Mouse (Mus musculus) embryonic facial prominence, embryonic 13.5 days (tissue): ENCODE measurements around the gene Aco2. TPM values are rescaled to one million over a fixed set of nuclear protein-coding genes. Genes with fewer than 3 reads are reported as not detected.

Experiments used
- ATAC-seq: fragments of 200-750 bp; cut with Nextera tagmentation; 2 replicates; pipeline ENCODE4 v1.8.0; 2017; ENCODE audit warnings: low read depth; ENCODE audit not compliant: insufficient number of reproducible peaks, insufficient read depth, low FRiP score, low TSS enrichment
- H3K27ac ChIP-seq: fragments of 300-500 bp; sonication (generic); 2 replicates; pipeline ENCODE4 v1.5.1; 2015; ENCODE audit warnings: moderate library complexity, mild to moderate bottlenecking, inconsistent platforms
- H3K27me3 ChIP-seq: fragments of 300-500 bp; sonication (generic); 2 replicates; pipeline ENCODE4 v1.6.1; 2015; ENCODE audit warnings: mild to moderate bottlenecking, inconsistent platforms
- H3K36me3 ChIP-seq: fragments of 300-500 bp; sonication (generic); 2 replicates; pipeline ENCODE4 v1.6.1; 2015; ENCODE audit warnings: mild to moderate bottlenecking, inconsistent platforms
- H3K4me1 ChIP-seq: fragments of 300-500 bp; sonication (generic); 2 replicates; pipeline ENCODE4 v1.6.1; 2015; ENCODE audit warnings: inconsistent platforms
- H3K4me2 ChIP-seq: fragments of 300-500 bp; sonication (generic); 2 replicates; pipeline ENCODE4 v1.6.1; 2015; ENCODE audit warnings: moderate library complexity, mild to moderate bottlenecking, inconsistent platforms
- H3K4me3 ChIP-seq: fragments of 300-500 bp; sonication (generic); 2 replicates; pipeline ENCODE4 v1.5.1; 2015; ENCODE audit warnings: mild to moderate bottlenecking, inconsistent platforms
- H3K9ac ChIP-seq: fragments of 300-500 bp; sonication (generic); 2 replicates; pipeline ENCODE4 v1.6.1; 2015; ENCODE audit warnings: mild to moderate bottlenecking, inconsistent platforms
- H3K9me3 ChIP-seq: fragments of 300-500 bp; sonication (generic); 2 replicates; pipeline ENCODE4 v1.6.1; 2016; ENCODE audit warnings: inconsistent platforms
- WGBS: fragments of 180-500 bp; shearing (Covaris S2); methylation state at CpG from one replicate; pipeline ENCODE4 v1.1.7; 2015; ENCODE audit warnings: mixed read lengths; 5-methylcytosine and 5-hydroxymethylcytosine counted together
- polyA plus RNA-seq: library from polyadenylated mRNA; unstranded; fragments of >200 nt; fragmentation: Nextera tagmentation; extraction: Ambion mirVana; gene quantifications from 2 replicates; pipeline ENCODE4 v1.2.1, GENCODE M21; 2015

The Aco2 gene
- polyA plus RNA-seq, 1 experiment from 2014 or later: 151 TPM

- peaks cover 95% of the 10 kb centered on the region for H3K36me3 ChIP-seq
- H3K4me2 ChIP-seq: no peak overlapping the region
- ATAC-seq: no peak
- H3K27ac ChIP-seq: no peak overlapping the region
- no peaks in the 10 kb centered on the region for H3K4me1 ChIP-seq
- H3K9me3 ChIP-seq: no peaks in the 10 kb centered on the region
- 76% methylated on average over 2 of the region's 2 CpGs for WGBS
- H3K4me3 ChIP-seq: no peak overlapping the region
- no peaks in the 10 kb centered on the region for H3K27me3 ChIP-seq
- H3K9ac ChIP-seq: no peak overlapping the region
Measured at GRCm38 (mm10) chr15:81912498-81912897, 40.4 kb downstream of the Aco2 start.

GRCm38 (mm10) chr15:81914668-81915067, 42.6 kb downstream of the Aco2 start:
- WGBS: 80% methylated on average over 5 of the region's 5 CpGs
- H3K4me2 ChIP-seq: no peak overlapping the region

GRCm38 (mm10) chr15:81915663-81916062, 43.6 kb downstream of the Aco2 start:
- H3K36me3 ChIP-seq: peaks cover 86% of the 10 kb centered on the region
- no peak for ATAC-seq
- H3K4me3 ChIP-seq: no peak overlapping the region
- H3K27ac ChIP-seq: no peak overlapping the region
- 0 out of 2 replicates have a peak overlapping the region, but pooled peaks have one; percentile 11 for H3K9ac ChIP-seq
- H3K4me2 ChIP-seq: no peak overlapping the region
- no peaks in the 10 kb centered on the region for H3K27me3 ChIP-seq
- H3K4me1 ChIP-seq: no peaks in the 10 kb centered on the region
- 82% methylated on average over 5 of the region's 5 CpGs for WGBS
- no peaks in the 10 kb centered on the region for H3K9me3 ChIP-seq

More at GRCm38 (mm10) chr15:81914668-81915067, 42.6 kb downstream of the Aco2 start:
- ATAC-seq: no peak
- no peak overlapping the region for H3K9ac ChIP-seq
- no peaks in the 10 kb centered on the region for H3K9me3 ChIP-seq
- H3K4me3 ChIP-seq: no peak overlapping the region
- no peaks in the 10 kb centered on the region for H3K27me3 ChIP-seq
- H3K4me1 ChIP-seq: no peaks in the 10 kb centered on the region
- H3K27ac ChIP-seq: no peak overlapping the region
- H3K36me3 ChIP-seq: peaks cover 89% of the 10 kb centered on the region

- WGBS: 88% methylated on average over 12 of the region's 12 CpGs
- no peak overlapping the region for H3K27ac ChIP-seq
- H3K36me3 ChIP-seq: peaks cover 72% of the 10 kb centered on the region
- H3K4me3 ChIP-seq: no peak overlapping the region
- no peak overlapping the region for H3K9ac ChIP-seq
- H3K4me2 ChIP-seq: no peak overlapping the region
- H3K9me3 ChIP-seq: no peaks in the 10 kb centered on the region
- no peaks in the 10 kb centered on the region for H3K4me1 ChIP-seq
- no peaks in the 10 kb centered on the region for H3K27me3 ChIP-seq
- ATAC-seq: no peak
Measured at GRCm38 (mm10) chr15:81917201-81917600, 45.1 kb downstream of the Aco2 start.

GRCm38 (mm10) chr15:81917621-81918463, 45.7 kb downstream of the Aco2 start:
- Histone ChIP-seq H3K27ac (no peak overlapping the region), H3K36me3 (peaks cover 69% of the 10 kb centered on the region), H3K9ac (no peak overlapping the region), H3K9me3 (no peaks in the 10 kb centered on the region), H3K4me1 (no peaks in the 10 kb centered on the region), H3K27me3 (no peaks in the 10 kb centered on the region), H3K4me2 (no peak overlapping the region), H3K4me3 (no peak overlapping the region)
- no peak for ATAC-seq
- 54% methylated on average over 6 of the region's 6 CpGs for WGBS

GRCm38 (mm10) chr15:81919062-81919461, 47.0 kb downstream of the Aco2 start:
- H3K27ac ChIP-seq: no peak overlapping the region
- H3K4me1 ChIP-seq: no peaks in the 10 kb centered on the region
- no peak overlapping the region for H3K4me3 ChIP-seq
- no peaks in the 10 kb centered on the region for H3K27me3 ChIP-seq
- no peaks in the 10 kb centered on the region for H3K9me3 ChIP-seq
- H3K4me2 ChIP-seq: no peak overlapping the region
- no peak for ATAC-seq
- H3K36me3 ChIP-seq: peaks cover 66% of the 10 kb centered on the region
- WGBS: 82% methylated on average over 5 of the region's 5 CpGs
- H3K9ac ChIP-seq: no peak overlapping the region

- ATAC-seq: no peak
- no peaks in the 10 kb centered on the region for H3K9me3 ChIP-seq
- H3K4me2 ChIP-seq: no peak overlapping the region
- peaks cover 51% of the 10 kb centered on the region for H3K36me3 ChIP-seq
- H3K9ac ChIP-seq: peak overlapping the region; percentile 6; the same call in 1 of the 2 replicates
- no peak overlapping the region for H3K4me3 ChIP-seq
- H3K27me3 ChIP-seq: no peaks in the 10 kb centered on the region
- WGBS: 78% methylated on average over 10 of the region's 10 CpGs
- no peak overlapping the region for H3K27ac ChIP-seq
- peaks cover 15% of the 10 kb centered on the region for H3K4me1 ChIP-seq
Measured at GRCm38 (mm10) chr15:81920546-81921217, 48.6 kb downstream of the Aco2 start.

GRCm38 (mm10) chr15:81921255-81921654, 49.1 kb downstream of the Aco2 start:
- no peak overlapping the region for H3K9ac ChIP-seq
- H3K4me3 ChIP-seq: no peak overlapping the region
- H3K4me1 ChIP-seq: peaks cover 15% of the 10 kb centered on the region
- H3K36me3 ChIP-seq: peaks cover 45% of the 10 kb centered on the region
- no peaks in the 10 kb centered on the region for H3K27me3 ChIP-seq
- H3K27ac ChIP-seq: no peak overlapping the region
- no peaks in the 10 kb centered on the region for H3K9me3 ChIP-seq
- H3K4me2 ChIP-seq: no peak overlapping the region
- ATAC-seq: no peak
- 68% methylated on average over 5 of the region's 5 CpGs for WGBS

GRCm38 (mm10) chr15:81924933-81925332, 52.8 kb downstream of the Aco2 start:
- Histone ChIP-seq H3K9me3 (no peaks in the 10 kb centered on the region), H3K4me2 (peak overlapping the region; percentile 94), H3K27me3 (no peaks in the 10 kb centered on the region), H3K9ac (peak overlapping the region; percentile 83), H3K4me3 (peak overlapping the region; percentile 79), H3K4me1 (peaks cover 19% of the 10 kb centered on the region), H3K36me3 (peaks cover 19% of the 10 kb centered on the region; the same call in 1 of the 2 replicates), H3K27ac (no peak overlapping the region)
- WGBS: 85% methylated on average over 11 of the region's 11 CpGs
- ATAC-seq: no peak

GRCm38 (mm10) chr15:81925760-81926445, 53.8 kb downstream of the Aco2 start, which contains the start of gene Polr3h:
Gene Polr3h, minus strand, starts transcription at chr15:81926240.
- Histone ChIP-seq H3K9ac (peak within 1 kb of the TSS; percentile 83), H3K4me1 (peaks cover 19% of the 10 kb centered on the region), H3K9me3 (no peaks in the 10 kb centered on the region), H3K36me3 (peaks cover 15% of the 10 kb centered on the region; the same call in 1 of the 2 replicates), H3K4me2 (peak within 1 kb of the TSS; percentile 94), H3K4me3 (peak within 1 kb of the TSS; percentile 79), H3K27ac (peak within 1 kb of the TSS; percentile 71), H3K27me3 (no peaks in the 10 kb centered on the region)
- peak; percentile 92 for ATAC-seq
- WGBS: under 1% methylated on average over 54 of the region's 54 CpGs

GRCm38 (mm10) chr15:81926446-81926822, 54.3 kb downstream of the Aco2 start:
- Histone ChIP-seq H3K4me2 (peak overlapping the region; percentile 94), H3K27ac (peak overlapping the region; percentile 48; the same call in 1 of the 2 replicates), H3K9ac (0 out of 2 replicates have a peak overlapping the region, but pooled peaks have one; percentile 27), H3K36me3 (peaks cover 15% of the 10 kb centered on the region; the same call in 1 of the 2 replicates), H3K27me3 (no peaks in the 10 kb centered on the region), H3K9me3 (no peaks in the 10 kb centered on the region), H3K4me3 (peak overlapping the region; percentile 79), H3K4me1 (peaks cover 19% of the 10 kb centered on the region)
- no peak for ATAC-seq
- WGBS: 40% methylated on average over 9 of the region's 9 CpGs
